Mouse (Mus musculus): ENCODE measurements around the gene Lrrc3c. TPM values are rescaled to one million over a fixed set of nuclear protein-coding genes. Genes with fewer than 3 reads are reported as not detected.

Lrrc3c gene
- polyA plus RNA-seq, 1 experiment from 2014 or later: not detected

Other genes with a start within 250 kb of the Lrrc3c start
- gene Ppp1r1b, start 249.9 kb upstream of the Lrrc3c start, polyA plus RNA-seq (2014; fragmentation: Nextera tagmentation; extraction: Ambion mirVana): 21.4 and 22.6 TPM in 2 replicates
- 40.5 and 44.8 TPM in 2 replicates for gene Stard3, start 239.9 kb upstream of the Lrrc3c start, polyA plus RNA-seq (2014; fragmentation: Nextera tagmentation; extraction: Ambion mirVana)
- not detected in 2 replicates for gene Tcap, start 214.5 kb upstream of the Lrrc3c start, polyA plus RNA-seq (2014; fragmentation: Nextera tagmentation; extraction: Ambion mirVana)
- not detected in 2 replicates for gene Pnmt, start 211.8 kb upstream of the Lrrc3c start, polyA plus RNA-seq (2014; fragmentation: Nextera tagmentation; extraction: Ambion mirVana)
- gene Pgap3, start 197.8 kb upstream of the Lrrc3c start, polyA plus RNA-seq (2014; fragmentation: Nextera tagmentation; extraction: Ambion mirVana): 13.4 and 14.1 TPM in 2 replicates
- 33.5 and 35.3 TPM in 2 replicates for gene Erbb2, start 185.8 kb upstream of the Lrrc3c start, polyA plus RNA-seq (2014; fragmentation: Nextera tagmentation; extraction: Ambion mirVana)
- gene Mien1, start 159.3 kb upstream of the Lrrc3c start, polyA plus RNA-seq (2014; fragmentation: Nextera tagmentation; extraction: Ambion mirVana): 109 and 123 TPM in 2 replicates
- 74.1 and 74.6 TPM in 2 replicates for gene Grb7, start 151.9 kb upstream of the Lrrc3c start, polyA plus RNA-seq (2014; fragmentation: Nextera tagmentation; extraction: Ambion mirVana)
- gene Ikzf3, start 52.3 kb upstream of the Lrrc3c start, polyA plus RNA-seq (2014; fragmentation: Nextera tagmentation; extraction: Ambion mirVana): 0.16 and 0.19 TPM in 2 replicates
- gene Zpbp2, start 47.2 kb upstream of the Lrrc3c start, polyA plus RNA-seq (2014; fragmentation: Nextera tagmentation; extraction: Ambion mirVana): 0.28 and 0.57 TPM in 2 replicates
- gene Ormdl3, start 10.9 kb upstream of the Lrrc3c start, polyA plus RNA-seq (2014; fragmentation: Nextera tagmentation; extraction: Ambion mirVana): 7.2 and 8.5 TPM in 2 replicates
- 1.2 and 1.3 TPM in 2 replicates for gene Gm12355, start 27.4 kb downstream of the Lrrc3c start, polyA plus RNA-seq (2014; fragmentation: Nextera tagmentation; extraction: Ambion mirVana)
- not detected in 2 replicates for gene Gsdma3, start 28.1 kb downstream of the Lrrc3c start, polyA plus RNA-seq (2014; fragmentation: Nextera tagmentation; extraction: Ambion mirVana)
- not detected in 2 replicates for gene Gsdma2, start 48.5 kb downstream of the Lrrc3c start, polyA plus RNA-seq (2014; fragmentation: Nextera tagmentation; extraction: Ambion mirVana)
- not detected in 2 replicates for gene Gsdma, start 66.1 kb downstream of the Lrrc3c start, polyA plus RNA-seq (2014; fragmentation: Nextera tagmentation; extraction: Ambion mirVana)
- gene Psmd3, start 84.3 kb downstream of the Lrrc3c start, polyA plus RNA-seq (2014; fragmentation: Nextera tagmentation; extraction: Ambion mirVana): 141 and 149 TPM in 2 replicates
- gene Csf3, start 103.0 kb downstream of the Lrrc3c start, polyA plus RNA-seq (2014; fragmentation: Nextera tagmentation; extraction: Ambion mirVana): not detected in 2 replicates
- gene Med24, start 131.1 kb downstream of the Lrrc3c start, polyA plus RNA-seq (2014; fragmentation: Nextera tagmentation; extraction: Ambion mirVana): 43.0 and 48.0 TPM in 2 replicates
- gene Thra, start 142.3 kb downstream of the Lrrc3c start, polyA plus RNA-seq (2014; fragmentation: Nextera tagmentation; extraction: Ambion mirVana): 60.7 and 63.8 TPM in 2 replicates
- gene Nr1d1, start 177.0 kb downstream of the Lrrc3c start, polyA plus RNA-seq (2014; fragmentation: Nextera tagmentation; extraction: Ambion mirVana): 2.5 and 2.8 TPM in 2 replicates
- gene Msl1, start 197.2 kb downstream of the Lrrc3c start, polyA plus RNA-seq (2014; fragmentation: Nextera tagmentation; extraction: Ambion mirVana): 17.5 and 19.1 TPM in 2 replicates
- gene Casc3, start 206.6 kb downstream of the Lrrc3c start, polyA plus RNA-seq (2014; fragmentation: Nextera tagmentation; extraction: Ambion mirVana): 34.5 and 37.3 TPM in 2 replicates
- gene Rapgefl1, start 238.5 kb downstream of the Lrrc3c start, polyA plus RNA-seq (2014; fragmentation: Nextera tagmentation; extraction: Ambion mirVana): 1.5 and 2.2 TPM in 2 replicates